Mouse (Mus musculus) midbrain, postnatal 0 days (tissue): Measurements from ENCODE around the gene Nfil3. TPM values are rescaled to one million over a fixed set of nuclear protein-coding genes. Genes with fewer than 3 reads are reported as not detected.
A peak's percentile ranks its signal among the peaks of the same experiment; 100 is the strongest.

Experiments
- ATAC-seq: fragments of 200-750 bp; cut with Nextera tagmentation; 2 replicates; pipeline ENCODE4 v1.8.0; 2017; ENCODE audit warnings: moderate number of reproducible peaks, mild to moderate bottlenecking, moderate TSS enrichment, moderate library complexity; ENCODE audit not compliant: low FRiP score
- DNase-seq: peaks from one replicate; pipeline ENCODE4 v3.0.0-alpha.2; 2015; ENCODE audit warnings: low spot score
- H3K27ac ChIP-seq: fragments of 300-500 bp; sonication (generic); 2 replicates; pipeline ENCODE4 v1.5.1; 2014; ENCODE audit warnings: low read depth, mild to moderate bottlenecking, low read length, mixed read lengths
- H3K27me3 ChIP-seq: fragments of 300-500 bp; sonication (generic); 2 replicates; pipeline ENCODE4 v1.6.1; 2014; ENCODE audit warnings: low read length, control low read depth, mixed read lengths; ENCODE audit not compliant: insufficient read depth
- H3K36me3 ChIP-seq: fragments of 300-500 bp; sonication (generic); 2 replicates; pipeline ENCODE4 v1.6.1; 2014; ENCODE audit warnings: low read length, control low read depth, mixed read lengths; ENCODE audit not compliant: insufficient read depth
- H3K4me1 ChIP-seq: fragments of 300-500 bp; sonication (generic); 2 replicates; pipeline ENCODE4 v1.6.1; 2014; ENCODE audit warnings: mild to moderate bottlenecking, control low read depth, antibody characterized with exemption, low read length, mixed read lengths; ENCODE audit not compliant: insufficient read depth
- H3K4me2 ChIP-seq: fragments of 300-500 bp; sonication (generic); 2 replicates; pipeline ENCODE4 v1.6.1; 2014; ENCODE audit warnings: low read depth, mild to moderate bottlenecking, low read length, mixed read lengths; ENCODE audit not compliant: poor library complexity, severe bottlenecking
- H3K4me3 ChIP-seq: fragments of 300-500 bp; sonication (generic); 2 replicates; pipeline ENCODE4 v1.5.1; 2014; ENCODE audit warnings: low read depth, mild to moderate bottlenecking, low read length, moderate library complexity
- H3K9ac ChIP-seq: fragments of 300-500 bp; sonication (generic); replicated peaks from 2 replicates; pipeline ENCODE4 v1.6.1; 2014; ENCODE audit warnings: mild to moderate bottlenecking, low read length, moderate library complexity, mixed read lengths; ENCODE audit not compliant: poor library complexity, severe bottlenecking
- H3K9me3 ChIP-seq: fragments of 300-500 bp; sonication (generic); 2 replicates; pipeline ENCODE4 v1.6.1; 2016; ENCODE audit warnings: low read length, control low read depth
- CTCF ChIP-seq: IDR thresholded peaks from 2 replicates; pipeline ENCODE4 v1.5.1; 2016; ENCODE audit warnings: antibody characterized with exemption, mild to moderate bottlenecking
- WGBS: fragments of 180-500 bp; shearing (Covaris S2); extraction: QIAGEN DNeasy Blood & Tissue Kit; methylation state at CpG from one replicate; pipeline ENCODE4 v1.1.7; 2014; 5-methylcytosine and 5-hydroxymethylcytosine counted together
- polyA plus RNA-seq: library from polyadenylated mRNA; unstranded; fragments of >200 nt; fragmentation: Nextera tagmentation; extraction: Ambion mirVana; gene quantifications from 2 replicates; pipeline ENCODE4 v1.2.1, GENCODE M21; 2015
- total RNA-seq: library from RNA; depleted of rRNA; stranded (reverse); fragments of >200 nt; gene quantifications from 2 replicates; pipeline ENCODE4 v1.2.3, GENCODE M21; 2014

Gene Nfil3
- total and polyA plus RNA-seq, 2 experiments from 2014 or later: 15.7 to 27.5 TPM

GRCm38 (mm10) chr13:53017117-53017516 is 36.2 kb upstream of the Nfil3 start:
- Histone ChIP-seq H3K9ac (no peak overlapping the region), H3K27ac (no peak overlapping the region), H3K4me1 (no peaks in the 10 kb centered on the region), H3K27me3 (no peaks in the 10 kb centered on the region), H3K36me3 (no peaks in the 10 kb centered on the region), H3K4me2 (no peak overlapping the region), H3K4me3 (no peak overlapping the region), H3K9me3 (no peaks in the 10 kb centered on the region)
- 74% methylated on average over 6 of the region's 6 CpGs for WGBS
- peak; percentile 35; the same call in 1 of the 2 replicates for TF ChIP-seq CTCF
- ATAC-seq (no peak), DNase-seq (no peak)

GRCm38 (mm10) chr13:53011426-53011825 is 30.6 kb upstream of the Nfil3 start:
- Histone ChIP-seq H3K9me3 (no peaks in the 10 kb centered on the region), H3K4me2 (no peak overlapping the region), H3K27ac (no peak overlapping the region), H3K4me1 (no peaks in the 10 kb centered on the region), H3K27me3 (no peaks in the 10 kb centered on the region), H3K9ac (no peak overlapping the region), H3K4me3 (no peak overlapping the region), H3K36me3 (no peaks in the 10 kb centered on the region)
- DNase-seq: peak; percentile 60
- 30% methylated on average over 12 of the region's 12 CpGs for WGBS
- ATAC-seq: peak; percentile 52; the same call in 1 of the 2 replicates
- TF ChIP-seq CTCF: no peak

- Histone ChIP-seq H3K36me3 (no peaks in the 10 kb centered on the region), H3K4me1 (no peaks in the 10 kb centered on the region), H3K4me3 (no peak overlapping the region), H3K9ac (no peak overlapping the region), H3K4me2 (no peak overlapping the region), H3K27ac (no peak overlapping the region), H3K27me3 (no peaks in the 10 kb centered on the region), H3K9me3 (no peaks in the 10 kb centered on the region)
- 59% methylated on average over 7 of the region's 7 CpGs for WGBS
- TF ChIP-seq CTCF: no peak
- no peak for ATAC-seq
- peak; percentile 74 for DNase-seq
Observed at GRCm38 (mm10) chr13:53008489-53009184, 27.8 kb upstream of the Nfil3 start.

- no peak for TF ChIP-seq CTCF
- no peaks in the 10 kb centered on the region for H3K4me1 ChIP-seq
- no peak overlapping the region for H3K4me2 ChIP-seq
- H3K4me3 ChIP-seq: no peak overlapping the region
- H3K27me3 ChIP-seq: no peaks in the 10 kb centered on the region
- ATAC-seq: no peak
- H3K27ac ChIP-seq: no peak overlapping the region
- DNase-seq: no peak
- no peaks in the 10 kb centered on the region for H3K36me3 ChIP-seq
- no peak overlapping the region for H3K9ac ChIP-seq
- WGBS: 77% methylated on average over 3 of the region's 3 CpGs
- H3K9me3 ChIP-seq: no peaks in the 10 kb centered on the region
Observed at GRCm38 (mm10) chr13:53007781-53008180, 26.9 kb upstream of the Nfil3 start.

GRCm38 (mm10) chr13:53003286-53003685 is 22.4 kb upstream of the Nfil3 start:
- Histone ChIP-seq H3K4me3 (no peak overlapping the region), H3K36me3 (no peaks in the 10 kb centered on the region), H3K9me3 (no peaks in the 10 kb centered on the region), H3K27me3 (no peaks in the 10 kb centered on the region), H3K4me2 (no peak overlapping the region), H3K27ac (no peak overlapping the region), H3K4me1 (no peaks in the 10 kb centered on the region), H3K9ac (no peak overlapping the region)
- ATAC-seq: no peak
- no peak for DNase-seq
- TF ChIP-seq CTCF: no peak
- WGBS: 63% methylated on average over 3 of the region's 3 CpGs

GRCm38 (mm10) chr13:53001511-53001935 is 20.6 kb upstream of the Nfil3 start:
- Histone ChIP-seq H3K4me3 (no peak overlapping the region), H3K27ac (no peak overlapping the region), H3K9me3 (no peaks in the 10 kb centered on the region), H3K4me2 (no peak overlapping the region), H3K27me3 (no peaks in the 10 kb centered on the region), H3K36me3 (no peaks in the 10 kb centered on the region), H3K4me1 (no peaks in the 10 kb centered on the region), H3K9ac (no peak overlapping the region)
- ATAC-seq (no peak), DNase-seq (no peak)
- TF ChIP-seq CTCF: no peak
- 88% methylated on average over 2 of the region's 2 CpGs for WGBS
